Mouse (Mus musculus) myocyte (in vitro differentiated cells): Measurements from ENCODE around the gene St8sia1. TPM values are rescaled to one million over a fixed set of nuclear protein-coding genes. Genes with fewer than 3 reads are reported as not detected.

Experiments used
- H3K27me3 ChIP-seq: one replicate; pipeline ENCODE4 v1.6.1; 2011; ENCODE audit not compliant: control insufficient read depth, insufficient read depth, insufficient read length
- H3K36me3 ChIP-seq: one replicate; pipeline ENCODE4 v1.6.1; 2011; ENCODE audit not compliant: control insufficient read depth, insufficient read depth
- H3K4me2 ChIP-seq: one replicate; pipeline ENCODE4 v1.6.1; 2011; ENCODE audit warnings: low read depth, control low read depth
- H3K4me3 ChIP-seq: one replicate; pipeline ENCODE4 v1.5.1; 2011; ENCODE audit warnings: mild to moderate bottlenecking, control low read depth, moderate library complexity
- H3K79me2 ChIP-seq: one replicate; pipeline ENCODE4 v1.6.1; 2011; ENCODE audit not compliant: control insufficient read depth, insufficient read depth
- H3ac ChIP-seq: one replicate; pipeline ENCODE4 v1.6.1; 2011; ENCODE audit not compliant: control insufficient read depth, insufficient read length
- CEBPB ChIP-seq: IDR thresholded peaks from 2 replicates; pipeline ENCODE4 v1.6.1; 2011; ENCODE audit warnings: mild to moderate bottlenecking, moderate library complexity; ENCODE audit not compliant: poor library complexity, insufficient read depth, severe bottlenecking
- E2F4 ChIP-seq: IDR thresholded peaks from one replicate; pipeline ENCODE4 v1.6.1; 2011; ENCODE audit warnings: mild to moderate bottlenecking, control low read depth, moderate library complexity; ENCODE audit not compliant: insufficient read depth
- MAX ChIP-seq: IDR thresholded peaks from one replicate; pipeline ENCODE4 v1.6.1; 2011; ENCODE audit warnings: low read depth, mild to moderate bottlenecking, control low read depth
- MYOD1 ChIP-seq, 3 experiments: IDR thresholded peaks; one replicate each; pipeline ENCODE4 v1.6.1; 2011; ENCODE audit warnings: control low read depth in 2 of 3, low read depth in 2 of 3, mild to moderate bottlenecking in 2 of 3, moderate library complexity in 1 of 3; ENCODE audit not compliant: insufficient read length in 2 of 3, control insufficient read depth in 1 of 3
- MYOG ChIP-seq, 3 experiments: IDR thresholded peaks; one replicate each; pipeline ENCODE4 v1.6.1; 2011; ENCODE audit warnings: control low read depth in 2 of 3, low read depth in 2 of 3, mild to moderate bottlenecking in 2 of 3; ENCODE audit not compliant: insufficient read length in 2 of 3, control insufficient read depth in 1 of 3, insufficient read depth in 1 of 3
- POLR2A ChIP-seq: IDR thresholded peaks from one replicate; pipeline ENCODE4 v1.6.1; 2011; ENCODE audit warnings: low read depth, mild to moderate bottlenecking, control low read depth, moderate library complexity; ENCODE audit not compliant: insufficient read length
- POLR2AphosphoS2 ChIP-seq: IDR thresholded peaks from one replicate; pipeline ENCODE4 v1.6.1; 2011; ENCODE audit warnings: low read depth, control low read depth; ENCODE audit not compliant: insufficient read length
- REST ChIP-seq: IDR thresholded peaks from one replicate; pipeline ENCODE4 v1.6.1; 2011; ENCODE audit warnings: mild to moderate bottlenecking, control low read depth, moderate library complexity; ENCODE audit not compliant: insufficient read depth, insufficient read length
- SRF ChIP-seq: IDR thresholded peaks from one replicate; pipeline ENCODE4 v1.6.1; 2011; ENCODE audit warnings: low read depth; ENCODE audit not compliant: control insufficient read depth, insufficient read length
- TCF12 ChIP-seq: IDR thresholded peaks from one replicate; pipeline ENCODE4 v1.6.1; 2011; ENCODE audit warnings: mild to moderate bottlenecking, control low read depth; ENCODE audit not compliant: poor library complexity, insufficient read depth, severe bottlenecking
- TCF3 ChIP-seq: IDR thresholded peaks from one replicate; pipeline ENCODE4 v1.6.1; 2011; ENCODE audit warnings: low read depth, control low read depth; ENCODE audit not compliant: insufficient read length
- USF1 ChIP-seq: IDR thresholded peaks from one replicate; pipeline ENCODE4 v1.6.1; 2011; ENCODE audit warnings: low read depth, mild to moderate bottlenecking, control low read depth, moderate library complexity
- polyA plus RNA-seq: library from polyadenylated mRNA; unstranded; fragments of >200 nt; fragmentation: generic; extraction: Trizol; gene quantifications from one replicate; pipeline ENCODE4 v1.2.1, GENCODE M21; 2012; ENCODE audit warnings: missing spikeins

The St8sia1 gene
- polyA plus RNA-seq, 1 experiment: 0.02 TPM

DNA sequence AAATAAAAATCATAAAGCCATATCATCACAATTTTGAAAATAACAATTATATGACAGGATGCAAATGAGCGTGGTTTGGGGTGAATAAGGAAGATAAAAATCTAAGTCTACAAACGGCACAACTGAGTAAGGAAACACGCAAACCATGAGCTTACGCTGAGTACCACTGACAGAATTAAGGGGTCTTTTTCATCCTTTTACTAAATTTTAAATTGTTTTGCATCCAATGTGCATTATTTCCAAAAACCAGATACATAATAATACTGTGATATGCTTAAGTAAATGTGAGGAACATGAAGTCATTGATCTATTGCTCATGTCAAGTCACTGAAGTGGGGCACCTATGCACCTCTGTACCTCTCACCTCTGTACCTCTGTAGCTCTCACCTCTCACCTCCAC, 7.7 kb downstream of the St8sia1 start:
- Histone ChIP-seq H3K36me3 (no peaks in the 10 kb centered on the region), H3K4me3 (no peak overlapping the region), H3K4me2 (no peak overlapping the region), H3K79me2 (no peaks in the 10 kb centered on the region), H3ac (no peak overlapping the region), H3K27me3 (peaks cover 9% of the 10 kb centered on the region)
- TF ChIP-seq TCF12 (no peak), MAX (no peak), POLR2AphosphoS2 (no peak), E2F4 (no peak), POLR2A (no peak), REST (no peak), MYOG (IDR thresholded peaks at IDR 0.05; ENCODE audit: control insufficient read depth in 1 of 3, insufficient read depth in 1 of 3, insufficient read length in 2 of 3, low read depth in 2 of 3) (no peak), SRF (no peak), TCF3 (no peak), CEBPB (no peak), MYOD1 (IDR thresholded peaks at IDR 0.05; ENCODE audit: control insufficient read depth in 1 of 3, insufficient read length in 2 of 3, low read depth in 2 of 3) (no peak), USF1 (no peak)

DNA sequence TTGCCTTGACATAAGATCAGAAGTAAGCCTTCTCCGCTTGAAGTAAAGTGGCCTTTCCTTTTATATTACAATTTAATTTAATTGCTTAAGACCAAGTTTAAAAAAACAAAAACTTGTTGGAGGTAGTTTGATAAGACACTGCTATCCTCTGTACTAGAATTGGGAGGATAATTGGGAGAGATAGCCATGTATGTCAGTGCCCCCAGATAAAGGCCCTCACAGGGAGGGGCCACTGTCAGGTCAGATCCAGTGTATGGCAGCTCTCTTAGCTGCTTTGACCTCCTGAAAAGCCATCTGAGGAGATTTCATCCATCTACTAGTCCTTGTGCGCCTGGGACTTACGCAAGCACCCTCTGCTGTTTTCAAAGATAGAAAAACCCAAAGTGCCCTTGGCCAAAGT, 9.0 kb downstream of the St8sia1 start:
- Histone ChIP-seq H3K4me3 (no peak overlapping the region), H3K4me2 (no peak overlapping the region), H3K27me3 (peaks cover 2% of the 10 kb centered on the region), H3ac (no peak overlapping the region), H3K36me3 (no peaks in the 10 kb centered on the region), H3K79me2 (no peaks in the 10 kb centered on the region)
- TF ChIP-seq MYOG (IDR thresholded peaks at IDR 0.05; ENCODE audit: control insufficient read depth in 1 of 3, insufficient read depth in 1 of 3, insufficient read length in 2 of 3, low read depth in 2 of 3): no peak
- no peak for TF ChIP-seq E2F4
- no peak for TF ChIP-seq POLR2A
- no peak for TF ChIP-seq SRF
- TF ChIP-seq CEBPB: no peak
- TF ChIP-seq POLR2AphosphoS2: no peak
- no peak for TF ChIP-seq REST
- no peak for TF ChIP-seq MYOD1 (IDR thresholded peaks at IDR 0.05; ENCODE audit: control insufficient read depth in 1 of 3, insufficient read length in 2 of 3, low read depth in 2 of 3)
- TF ChIP-seq MAX: no peak
- TF ChIP-seq TCF12: no peak
- no peak for TF ChIP-seq TCF3

DNA sequence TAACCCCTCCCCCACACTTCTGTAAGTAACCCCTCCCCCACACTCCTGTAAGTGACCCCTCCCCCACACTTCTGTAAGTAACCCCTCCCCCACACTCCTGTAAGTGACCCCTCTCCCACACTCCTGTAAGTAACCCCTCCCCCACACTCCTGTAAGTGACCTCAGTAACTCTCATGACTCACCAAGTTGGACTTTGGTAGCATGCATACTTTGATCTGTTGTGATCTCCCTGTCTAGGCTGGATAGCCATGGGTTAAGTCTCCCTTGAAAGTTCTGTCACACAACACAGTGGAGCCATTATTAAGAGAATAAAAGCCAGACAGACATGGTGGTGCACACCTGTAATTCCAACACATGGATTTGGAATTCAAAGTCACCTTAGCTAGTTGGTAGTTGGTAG, 11.1 kb downstream of the St8sia1 start:
- Histone ChIP-seq H3ac (no peak overlapping the region), H3K79me2 (no peaks in the 10 kb centered on the region), H3K27me3 (no peaks in the 10 kb centered on the region), H3K4me3 (no peak overlapping the region), H3K36me3 (no peaks in the 10 kb centered on the region), H3K4me2 (no peak overlapping the region)
- TF ChIP-seq MYOD1 (IDR thresholded peaks at IDR 0.05; ENCODE audit: control insufficient read depth in 1 of 3, insufficient read length in 2 of 3, low read depth in 2 of 3) (no peak), E2F4 (no peak), CEBPB (no peak), USF1 (no peak), POLR2A (no peak), TCF12 (no peak), MAX (no peak), POLR2AphosphoS2 (no peak), MYOG (IDR thresholded peaks at IDR 0.05; ENCODE audit: control insufficient read depth in 1 of 3, insufficient read depth in 1 of 3, insufficient read length in 2 of 3, low read depth in 2 of 3) (no peak), TCF3 (no peak), REST (no peak), SRF (no peak)

DNA sequence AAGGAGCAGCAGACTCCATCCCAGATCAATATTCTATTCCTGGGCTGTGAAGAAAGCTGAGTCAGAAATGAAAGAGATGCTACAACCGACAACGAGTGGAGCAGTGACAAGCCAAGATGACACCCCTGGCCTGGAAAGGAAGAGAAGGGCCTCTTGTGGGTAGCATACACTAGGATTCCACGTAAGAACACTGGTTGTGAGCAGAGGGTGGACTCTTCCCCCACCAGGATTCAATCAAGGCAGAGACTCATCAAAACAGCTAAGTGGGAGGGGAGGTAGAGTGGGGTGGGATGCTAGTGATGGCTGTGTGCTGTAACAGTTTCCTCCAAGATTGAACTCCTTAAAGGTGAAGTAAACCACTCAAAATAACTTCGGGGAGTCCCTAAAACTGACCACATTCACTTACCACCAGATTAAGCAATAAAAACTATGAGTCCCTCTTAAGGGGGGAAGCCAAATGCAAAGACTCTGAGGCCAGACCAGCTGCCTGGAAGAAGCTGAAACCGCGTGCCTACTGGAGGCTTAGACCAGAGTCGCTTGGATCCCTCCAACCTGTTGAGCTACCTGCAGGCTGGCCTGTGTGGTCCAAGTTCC, 11.8 kb downstream of the St8sia1 start:
- no peak for TF ChIP-seq TCF12

DNA sequence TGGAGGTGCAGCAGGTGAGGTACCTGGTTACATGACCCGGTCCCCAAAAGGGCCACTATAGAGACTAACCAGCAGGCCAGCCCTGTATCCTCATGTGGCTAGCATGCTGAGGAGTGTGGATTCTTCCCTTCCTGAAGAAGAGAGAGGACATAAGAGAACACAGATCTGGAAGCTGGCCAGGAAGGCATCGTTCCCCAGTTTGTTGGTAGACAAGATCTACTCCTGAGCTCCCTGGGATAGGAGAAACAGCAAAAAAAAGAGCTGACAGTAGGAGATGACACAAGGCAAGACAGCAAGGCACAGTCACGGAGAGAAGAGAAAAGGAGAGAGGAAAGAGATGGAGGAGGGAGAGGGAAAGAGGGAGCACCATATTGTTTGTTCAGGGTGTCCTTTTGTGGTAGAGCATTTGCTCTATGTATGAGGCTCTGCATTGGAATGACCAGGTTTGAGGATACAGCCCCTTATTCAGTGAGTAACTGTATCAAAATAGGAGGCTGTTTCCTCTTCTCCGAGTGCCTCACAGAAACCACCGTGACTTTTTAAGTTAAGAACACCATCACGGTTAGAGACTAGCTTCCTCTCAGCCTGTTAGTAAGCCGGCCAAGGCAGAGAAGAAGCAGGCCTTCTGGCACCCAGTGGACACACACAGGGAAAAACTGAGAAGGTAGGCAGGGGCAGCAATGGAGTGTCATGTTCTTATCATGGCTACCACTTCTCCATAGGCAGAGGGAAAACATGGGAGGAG, 12.5 kb downstream of the St8sia1 start:
- TF ChIP-seq SRF (no peak), REST (no peak), MAX (no peak), POLR2A (no peak), TCF12 (no peak), USF1 (no peak), E2F4 (no peak), MYOD1 (IDR thresholded peaks at IDR 0.05; ENCODE audit: control insufficient read depth in 1 of 3, insufficient read length in 2 of 3, low read depth in 2 of 3) (no peak), POLR2AphosphoS2 (no peak), MYOG (IDR thresholded peaks at IDR 0.05; ENCODE audit: control insufficient read depth in 1 of 3, insufficient read depth in 1 of 3, insufficient read length in 2 of 3, low read depth in 2 of 3) (no peak), TCF3 (no peak), CEBPB (no peak)

More for the DNA sequence above, 11.8 kb downstream of the St8sia1 start:
- Histone ChIP-seq H3K36me3 (no peaks in the 10 kb centered on the region), H3ac (no peak overlapping the region), H3K79me2 (no peaks in the 10 kb centered on the region), H3K27me3 (no peaks in the 10 kb centered on the region), H3K4me2 (no peak overlapping the region), H3K4me3 (no peak overlapping the region)

More for the DNA sequence above, 12.5 kb downstream of the St8sia1 start:
- no peak overlapping the region for H3K4me3 ChIP-seq
- H3K79me2 ChIP-seq: no peaks in the 10 kb centered on the region
- no peaks in the 10 kb centered on the region for H3K36me3 ChIP-seq
- H3ac ChIP-seq: no peak overlapping the region
- no peaks in the 10 kb centered on the region for H3K27me3 ChIP-seq
- no peak overlapping the region for H3K4me2 ChIP-seq
